Mouse (Mus musculus) G1E (cell line): ENCODE results near the gene Uba7. TPM values are rescaled to one million over a fixed set of nuclear protein-coding genes. Genes with fewer than 3 reads are reported as not detected.
A peak's percentile ranks its signal among the peaks of the same experiment; 100 is the strongest.

Experiments used
- ATAC-seq: 2 replicates; pipeline ENCODE4 v1.8.0; 2016; ENCODE audit warnings: mild to moderate bottlenecking; ENCODE audit not compliant: insufficient number of reproducible peaks, poor library complexity, low FRiP score, severe bottlenecking; ENCODE audit errors: extremely low read depth
- DNase-seq: peaks from one replicate; pipeline ENCODE4 v3.0.0; 2012; ENCODE audit warnings: low spot score
- H3K27me3 ChIP-seq: 2 replicates; pipeline ENCODE4 v1.6.1; 2012; ENCODE audit warnings: mild to moderate bottlenecking, low read length, inconsistent platforms; ENCODE audit not compliant: insufficient read depth
- H3K36me3 ChIP-seq: replicated peaks from 2 replicates; pipeline ENCODE3; 2012; ENCODE audit warnings: mild to moderate bottlenecking, inconsistent platforms
- H3K4me1 ChIP-seq: 2 replicates; pipeline ENCODE4 v1.6.1; 2012; ENCODE audit warnings: low read depth, low read length, inconsistent platforms, mixed read lengths; ENCODE audit not compliant: insufficient read depth
- H3K4me3 ChIP-seq: 2 replicates; pipeline ENCODE4 v1.5.1; 2012; ENCODE audit warnings: low read depth, mild to moderate bottlenecking, inconsistent platforms, low read length, moderate library complexity, mixed read lengths
- H3K9me3 ChIP-seq: replicated peaks from 2 replicates; pipeline ENCODE4 v1.6.1; 2012; ENCODE audit warnings: inconsistent platforms
- CTCF ChIP-seq: IDR thresholded peaks from 2 replicates; pipeline ENCODE4 v1.5.1; 2012; ENCODE audit warnings: low read depth, low read length, inconsistent platforms, mixed read lengths
- GATA1 ChIP-seq: IDR thresholded peaks from 2 replicates; pipeline ENCODE4 v1.6.1; 2012; ENCODE audit warnings: borderline replicate concordance, low read length, inconsistent platforms, mixed read lengths
- GATA2 ChIP-seq: IDR thresholded peaks from 2 replicates; pipeline ENCODE4 v1.6.1; 2012; ENCODE audit warnings: low read depth, low read length, inconsistent platforms, borderline replicate concordance
- POLR2AphosphoS5 ChIP-seq: IDR thresholded peaks from 2 replicates; pipeline ENCODE4 v1.6.1; 2012; ENCODE audit warnings: low read depth, low read length, inconsistent platforms; ENCODE audit not compliant: insufficient replicate concordance
- TAL1 ChIP-seq: conservative IDR thresholded peaks from 2 replicates; pipeline ENCODE4 v1.6.1; 2012; ENCODE audit warnings: low read depth, low read length, inconsistent platforms, mixed read lengths
- polyA plus RNA-seq: library from polyadenylated mRNA; stranded (reverse); fragments of >175 nt; gene quantifications from 2 replicates; pipeline ENCODE4 v1.2.3, GENCODE M21; 2012
- total RNA-seq, 2 experiments: library from RNA; stranded (forward) in 1 of 2; stranded (reverse) in 1 of 2; fragments of 200-1000 nt in 1 of 2; fragments of >200 nt in 1 of 2; fragmentation: Nextera tagmentation in 1 of 2; gene quantifications; 2 replicates each; pipeline ENCODE4 v1.2.3; 2014 to 2017

Gene Uba7
- total and polyA plus RNA-seq, 3 experiments = 34.2 to 145 (median 87.9) TPM

DNA sequence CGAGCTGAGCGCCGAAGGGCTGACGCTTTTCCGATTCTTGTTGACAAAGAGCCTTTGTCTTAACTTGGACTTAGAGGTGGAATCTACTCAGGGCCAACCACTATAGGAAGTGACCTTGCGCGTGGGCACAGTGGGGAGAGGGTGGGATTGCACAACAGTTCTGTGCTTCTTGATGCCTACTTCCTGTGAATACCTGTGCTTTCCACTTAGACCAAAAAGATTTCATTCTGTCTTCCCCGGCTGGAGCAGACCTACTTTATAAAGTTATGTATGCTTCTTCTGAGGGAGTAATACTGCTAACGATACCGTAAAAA, 25.4 kb upstream of the Uba7 start, which contains the start of gene Traip:
Traip (plus strand) TSS at position 215 of the 314 bp plus-strand sequence.
- no peaks in the 10 kb centered on the region for H3K9me3 ChIP-seq
- DNase-seq = no peak

DNA sequence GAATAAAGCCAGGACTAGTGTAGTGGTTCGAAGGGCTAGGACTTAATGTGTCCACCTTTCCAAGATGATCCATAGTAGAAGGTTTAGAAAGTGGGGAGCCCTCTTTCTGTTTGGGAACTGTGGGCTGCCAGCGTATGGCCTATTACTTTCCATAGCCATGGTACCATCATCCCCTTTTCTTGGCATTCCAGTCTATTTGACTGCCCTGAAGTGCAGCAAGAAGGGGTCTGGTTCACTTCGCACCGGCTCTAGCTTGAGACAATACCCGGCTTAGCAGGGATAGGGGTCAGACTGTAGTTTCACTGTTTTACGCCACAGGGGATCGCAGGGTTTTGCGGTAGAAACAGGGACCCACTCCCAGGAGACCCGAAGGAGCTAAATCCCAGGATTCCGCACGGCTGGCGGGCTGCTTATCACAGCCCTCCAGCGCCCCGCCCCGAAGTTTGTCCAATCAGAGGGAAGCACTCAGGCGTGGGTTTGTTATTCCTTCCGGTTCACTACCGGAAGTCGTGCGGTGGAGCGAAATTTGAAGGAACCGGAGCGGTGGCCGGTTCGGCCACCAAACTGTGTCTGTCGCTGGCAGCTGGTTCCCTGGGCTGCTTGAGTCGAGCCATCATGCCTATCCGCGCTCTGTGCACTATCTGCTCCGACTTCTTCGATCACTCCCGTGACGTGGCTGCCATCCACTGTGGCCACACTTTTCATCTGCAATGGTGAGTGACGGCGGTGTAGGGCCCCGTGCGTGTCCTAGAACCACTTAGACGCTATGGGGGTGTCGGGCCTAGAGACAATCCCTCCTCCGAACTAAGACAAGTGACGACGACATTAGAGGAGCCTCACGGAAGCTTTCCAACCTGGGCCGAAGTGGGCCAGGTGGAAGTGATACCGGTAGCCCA, 24.6 kb upstream of the Uba7 start:
- DNase-seq = peak; percentile 94
- ATAC-seq = peak; percentile 93
- Histone ChIP-seq H3K4me3 (peak overlapping the region; percentile 90), H3K9me3 (no peaks in the 10 kb centered on the region), H3K4me1 (peaks cover 38% of the 10 kb centered on the region), H3K36me3 (peaks cover 34% of the 10 kb centered on the region), H3K27me3 (peaks cover 33% of the 10 kb centered on the region)
- TF ChIP-seq POLR2AphosphoS5 = no peak
- TF ChIP-seq TAL1 = no peak
- no peak for TF ChIP-seq GATA1
- no peak for TF ChIP-seq CTCF
- no peak for TF ChIP-seq GATA2

More for the DNA sequence above, 25.4 kb upstream of the Uba7 start, which contains the start of gene Traip:
- ATAC-seq = no peak
- peaks cover 26% of the 10 kb centered on the region for H3K36me3 ChIP-seq
- peaks cover 42% of the 10 kb centered on the region for H3K27me3 ChIP-seq
- peak within 1 kb of the TSS; percentile 90 for H3K4me3 ChIP-seq
- H3K4me1 ChIP-seq = peaks cover 38% of the 10 kb centered on the region
- TF ChIP-seq POLR2AphosphoS5 (no peak), GATA1 (no peak)

DNA sequence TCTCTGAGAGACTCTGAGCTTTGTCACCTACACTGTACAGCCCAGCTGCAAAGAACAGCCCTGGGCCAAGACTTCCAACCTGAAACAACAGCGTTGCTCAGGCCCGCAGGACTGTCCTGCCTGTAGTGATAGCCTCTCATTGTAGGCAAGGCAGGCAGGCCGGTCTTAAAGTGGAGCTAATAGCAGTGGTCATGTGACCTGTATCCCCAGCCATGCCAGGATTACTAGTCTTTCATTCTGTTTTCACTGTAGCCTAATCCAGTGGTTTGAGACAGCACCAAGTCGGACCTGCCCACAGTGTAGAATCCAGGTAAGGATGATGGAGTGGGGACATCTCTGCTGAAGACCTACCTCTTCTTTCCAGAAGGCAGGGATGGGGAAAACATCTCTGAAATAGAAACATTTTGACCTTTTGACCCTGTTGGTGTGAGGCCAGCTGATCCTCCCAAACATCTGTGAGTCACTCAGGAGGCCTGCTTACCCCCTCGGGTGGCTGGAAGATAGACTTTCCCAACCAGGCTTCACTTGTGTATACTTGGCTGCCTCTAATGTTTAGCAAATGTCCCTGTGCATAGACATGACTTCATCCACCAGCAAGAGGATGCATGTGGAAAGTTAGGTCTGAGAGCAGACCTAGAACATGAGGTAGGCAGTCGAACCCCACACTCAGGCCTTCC, 19.6 kb upstream of the Uba7 start:
- DNase-seq (no peak), ATAC-seq (no peak)
- Histone ChIP-seq H3K9me3 (no peaks in the 10 kb centered on the region), H3K4me1 (peaks cover 19% of the 10 kb centered on the region), H3K4me3 (no peak overlapping the region), H3K27me3 (no peaks in the 10 kb centered on the region), H3K36me3 (peaks cover 84% of the 10 kb centered on the region)
- TF ChIP-seq TAL1 (no peak), POLR2AphosphoS5 (no peak), GATA1 (no peak), GATA2 (no peak), CTCF (no peak)

DNA sequence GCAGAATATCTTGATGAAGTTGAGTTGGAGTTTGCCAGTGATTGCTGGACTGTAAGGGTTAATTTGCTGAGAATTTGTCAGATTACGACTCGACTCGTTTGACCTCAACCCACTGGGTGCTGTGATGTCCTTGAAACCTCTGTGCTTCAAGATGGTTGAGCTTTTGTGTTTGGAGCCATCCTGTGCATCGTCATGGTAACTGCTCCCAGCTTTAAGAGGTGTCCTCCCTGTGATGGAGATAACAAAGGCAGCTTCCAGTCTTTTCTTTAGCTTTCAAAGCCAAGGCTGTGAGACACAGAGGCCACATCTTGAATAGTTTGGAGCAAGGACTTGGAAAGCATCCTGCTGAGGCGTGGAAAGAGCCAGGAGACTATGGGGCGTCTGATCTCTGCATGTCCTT, 18.2 kb upstream of the Uba7 start:
- Histone ChIP-seq H3K4me1 (peaks cover 17% of the 10 kb centered on the region), H3K36me3 (peaks cover 96% of the 10 kb centered on the region), H3K27me3 (no peaks in the 10 kb centered on the region), H3K9me3 (no peaks in the 10 kb centered on the region), H3K4me3 (no peak overlapping the region)
- DNase-seq (no peak), ATAC-seq (no peak)
- TF ChIP-seq POLR2AphosphoS5 (no peak), CTCF (no peak)

DNA sequence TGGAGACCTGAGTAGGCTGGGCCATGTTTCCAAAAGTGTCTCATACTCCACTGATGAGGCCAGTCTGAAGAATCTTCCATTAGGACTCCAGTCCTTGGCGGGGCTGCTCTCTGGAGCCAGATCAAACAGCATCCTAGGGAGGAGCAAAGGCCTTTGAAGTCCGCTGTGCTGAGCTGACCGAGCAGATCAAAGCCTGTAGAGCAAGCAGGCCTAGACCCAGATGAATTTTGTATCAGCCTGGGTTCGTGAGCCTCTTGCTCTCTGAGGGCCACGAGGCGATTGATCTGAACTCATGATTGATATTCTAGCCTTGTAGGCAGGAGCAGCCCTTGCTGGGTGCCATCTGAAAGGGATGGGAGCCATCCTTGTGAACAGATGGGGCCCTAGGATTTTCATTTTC, 15.4 kb upstream of the Uba7 start:
- Histone ChIP-seq H3K27me3 (no peaks in the 10 kb centered on the region), H3K4me3 (no peak overlapping the region), H3K36me3 (peaks cover 100% of the 10 kb centered on the region), H3K4me1 (peaks cover 14% of the 10 kb centered on the region; the same call in 1 of the 2 replicates), H3K9me3 (no peaks in the 10 kb centered on the region)
- DNase-seq (no peak), ATAC-seq (no peak)
- TF ChIP-seq GATA1 (no peak), GATA2 (no peak), TAL1 (no peak), CTCF (no peak), POLR2AphosphoS5 (no peak)

DNA sequence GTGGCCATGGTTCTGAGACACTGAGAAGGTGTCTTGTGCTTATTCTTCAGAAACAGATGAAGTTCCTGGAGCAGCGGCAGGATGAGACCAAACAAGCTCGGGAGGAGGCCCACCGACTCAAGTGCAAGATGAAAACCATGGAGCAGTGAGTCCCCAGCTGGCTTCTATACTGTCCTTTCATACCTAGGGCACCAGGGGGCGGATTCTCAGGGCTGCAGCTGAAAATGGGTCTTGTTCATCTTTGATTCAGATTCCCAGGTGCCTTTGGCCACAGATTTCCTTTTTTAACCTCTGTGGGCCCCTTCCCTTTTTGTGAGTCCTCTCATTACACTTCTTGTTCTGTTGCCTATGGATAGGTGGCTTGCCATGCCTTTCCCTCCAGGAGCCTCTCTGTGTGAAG, 14.4 kb upstream of the Uba7 start:
- no peak for DNase-seq
- TF ChIP-seq POLR2AphosphoS5 = no peak
- no peak for TF ChIP-seq GATA2
- no peak for TF ChIP-seq GATA1
- TF ChIP-seq TAL1 = no peak
- no peak for TF ChIP-seq CTCF
- no peaks in the 10 kb centered on the region for H3K9me3 ChIP-seq
- H3K4me1 ChIP-seq = peaks cover 14% of the 10 kb centered on the region; the same call in 1 of the 2 replicates
- H3K27me3 ChIP-seq = no peaks in the 10 kb centered on the region
- peaks cover 100% of the 10 kb centered on the region for H3K36me3 ChIP-seq
- no peak overlapping the region for H3K4me3 ChIP-seq
- ATAC-seq = no peak
